Mouse (Mus musculus): ENCODE measurements around the gene Sirt6.

Gene Sirt6

DNA sequence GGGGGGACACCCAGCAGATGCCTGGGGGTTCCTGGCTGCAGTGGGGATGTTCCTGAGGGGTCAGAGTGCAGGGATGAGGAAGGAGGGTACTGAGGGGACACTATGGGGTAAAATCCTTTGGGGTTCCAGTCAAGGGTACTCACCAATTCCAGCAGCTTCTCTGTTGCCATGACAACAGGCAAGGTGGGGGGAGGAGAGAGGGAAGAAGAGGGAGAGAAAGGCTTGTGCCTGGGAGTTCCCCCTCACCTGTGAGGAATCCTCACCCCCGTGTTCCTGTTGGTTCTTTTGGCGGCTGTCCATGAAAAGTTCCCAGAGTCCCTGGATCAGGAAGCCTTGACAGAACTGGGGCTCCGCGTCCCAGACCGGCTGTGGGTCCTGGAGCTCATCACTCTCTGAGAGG is 32.0 kb downstream of the Sirt6 start:
- no peak for ATAC-seq (ENCODE audit: low TSS enrichment)

GRCm38 (mm10) chr10:81593935-81594334 is 33.7 kb downstream of the Sirt6 start:
- no peak for ATAC-seq (ENCODE audit: low TSS enrichment)

DNA sequence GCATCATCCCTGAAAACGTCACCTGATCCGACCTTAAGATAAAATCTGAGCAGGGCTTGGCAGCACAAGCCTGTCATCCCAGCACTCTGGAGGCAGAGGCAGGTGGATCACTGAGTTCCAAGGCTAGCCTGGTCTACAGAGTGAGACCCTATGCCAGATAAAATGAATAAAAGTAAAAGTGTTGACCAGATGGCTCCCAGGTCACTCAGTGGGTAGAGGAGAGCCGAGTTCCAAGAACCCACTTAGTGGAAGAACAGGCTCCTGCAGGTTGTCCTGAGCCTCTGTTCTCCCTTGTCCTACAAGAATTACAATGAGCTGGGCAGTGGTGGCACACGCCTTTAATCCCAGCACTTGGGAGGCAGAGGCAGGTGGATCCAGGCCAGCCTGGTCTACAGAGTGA is 34.4 kb downstream of the Sirt6 start:
- ATAC-seq (ENCODE audit: low TSS enrichment), result no peak

- no peak for ATAC-seq (ENCODE audit: low TSS enrichment)
Measured at GRCm38 (mm10) chr10:81592631-81593030, 35.0 kb downstream of the Sirt6 start.

DNA sequence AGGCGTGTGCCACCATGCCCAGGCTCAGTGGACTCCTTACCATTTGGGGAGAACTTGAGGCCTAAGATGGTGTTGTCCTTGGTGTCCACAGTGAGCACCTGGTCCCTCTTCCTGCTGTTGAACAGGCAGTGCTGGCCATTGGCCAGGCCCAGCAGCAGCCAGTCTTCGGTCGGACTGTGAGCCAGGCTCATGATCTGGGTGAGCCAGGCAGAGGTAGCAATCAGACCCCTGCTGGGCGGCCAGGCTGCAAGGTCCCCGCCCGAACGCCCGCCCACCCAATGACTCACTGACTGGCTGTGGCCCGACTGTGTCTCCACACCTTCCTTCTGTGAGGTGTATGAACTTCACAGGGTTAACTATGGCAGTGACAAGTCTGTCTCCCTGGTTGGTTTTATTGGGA is 35.8 kb downstream of the Sirt6 start:
- no peak for ATAC-seq (ENCODE audit: low TSS enrichment)

DNA sequence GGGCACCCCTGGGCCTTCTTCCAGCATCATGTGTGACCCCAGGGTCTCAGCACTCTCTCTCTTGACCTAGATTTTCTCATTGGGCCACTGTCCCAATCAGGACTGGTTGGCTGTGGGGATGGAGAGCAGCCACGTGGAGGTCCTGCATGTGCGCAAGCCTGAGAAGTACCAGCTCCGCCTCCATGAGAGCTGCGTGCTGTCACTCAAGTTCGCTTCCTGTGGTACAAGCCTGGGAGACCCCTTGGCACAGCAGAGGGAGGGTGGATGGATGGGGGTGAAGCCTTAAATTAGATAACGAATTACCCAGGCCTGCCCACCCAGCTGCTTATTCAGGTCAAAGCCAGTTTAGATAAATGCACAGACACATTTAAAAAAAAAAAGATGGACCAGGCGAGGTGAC is 38.9 kb downstream of the Sirt6 start:
- no peak for ATAC-seq (ENCODE audit: low TSS enrichment)

- ATAC-seq (ENCODE audit: low TSS enrichment), result no peak
Measured at GRCm38 (mm10) chr10:81583347-81583746, 44.2 kb downstream of the Sirt6 start.

DNA sequence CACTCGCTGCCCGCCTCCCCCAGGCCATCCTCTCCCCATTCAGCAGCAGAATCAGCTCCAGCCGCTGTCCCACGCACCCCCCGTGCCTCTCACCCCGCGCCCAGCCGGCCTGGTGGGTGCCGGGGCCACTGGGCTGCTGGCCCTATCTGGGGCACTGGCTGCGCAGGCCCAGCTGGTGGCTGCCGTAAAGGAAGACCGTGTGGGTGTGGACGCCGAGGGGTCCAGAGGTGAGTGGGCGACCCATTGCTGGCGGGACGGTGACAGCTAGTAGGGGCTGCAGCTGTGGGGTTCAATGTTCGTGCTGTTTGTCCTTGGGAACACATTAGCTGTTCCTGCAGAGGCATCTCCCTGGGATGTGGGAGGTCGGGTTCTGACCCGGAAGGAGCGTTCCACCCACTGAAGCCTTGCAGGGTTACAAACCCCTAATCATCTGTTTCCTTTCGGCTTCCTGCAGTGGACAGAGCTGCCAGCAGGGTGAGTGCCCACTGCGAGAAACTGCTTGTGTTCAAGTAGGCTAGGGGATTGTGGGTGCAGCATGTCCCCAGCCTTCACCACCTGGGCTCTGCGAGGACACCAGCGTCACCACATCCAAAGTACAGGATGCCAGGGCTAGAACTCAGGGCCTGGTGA is 47.0 kb downstream of the Sirt6 start:
- ATAC-seq (ENCODE audit: low TSS enrichment), result no peak

GRCm38 (mm10) chr10:81579967-81580366 is 47.6 kb downstream of the Sirt6 start:
- ATAC-seq (ENCODE audit: low TSS enrichment), result no peak

DNA sequence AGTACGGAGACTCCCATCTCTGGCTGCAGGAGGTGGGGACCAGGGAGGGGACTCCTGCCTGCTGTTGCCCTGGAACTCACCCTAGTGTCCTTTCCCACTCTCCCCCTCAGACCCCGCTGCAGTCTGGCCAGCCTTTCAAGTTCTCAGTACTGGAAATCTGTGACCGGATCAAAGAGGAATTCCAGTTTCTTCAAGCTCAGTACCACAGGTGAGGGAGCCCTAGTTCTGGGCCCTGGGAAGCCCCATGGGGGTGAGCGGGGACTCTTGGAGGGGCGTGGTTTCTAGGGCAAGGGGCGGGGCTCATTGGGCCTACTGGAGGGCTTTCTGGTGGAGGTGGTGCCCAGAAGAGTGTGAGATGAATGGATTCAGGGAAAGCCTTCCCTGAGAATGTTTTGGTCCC is 51.9 kb downstream of the Sirt6 start:
- no peak for ATAC-seq (ENCODE audit: low TSS enrichment)

- no peak; the same call in 1 of the 2 replicates for ATAC-seq (ENCODE audit: low TSS enrichment)
Measured at GRCm38 (mm10) chr10:81575208-81575631, 52.4 kb downstream of the Sirt6 start.

DNA sequence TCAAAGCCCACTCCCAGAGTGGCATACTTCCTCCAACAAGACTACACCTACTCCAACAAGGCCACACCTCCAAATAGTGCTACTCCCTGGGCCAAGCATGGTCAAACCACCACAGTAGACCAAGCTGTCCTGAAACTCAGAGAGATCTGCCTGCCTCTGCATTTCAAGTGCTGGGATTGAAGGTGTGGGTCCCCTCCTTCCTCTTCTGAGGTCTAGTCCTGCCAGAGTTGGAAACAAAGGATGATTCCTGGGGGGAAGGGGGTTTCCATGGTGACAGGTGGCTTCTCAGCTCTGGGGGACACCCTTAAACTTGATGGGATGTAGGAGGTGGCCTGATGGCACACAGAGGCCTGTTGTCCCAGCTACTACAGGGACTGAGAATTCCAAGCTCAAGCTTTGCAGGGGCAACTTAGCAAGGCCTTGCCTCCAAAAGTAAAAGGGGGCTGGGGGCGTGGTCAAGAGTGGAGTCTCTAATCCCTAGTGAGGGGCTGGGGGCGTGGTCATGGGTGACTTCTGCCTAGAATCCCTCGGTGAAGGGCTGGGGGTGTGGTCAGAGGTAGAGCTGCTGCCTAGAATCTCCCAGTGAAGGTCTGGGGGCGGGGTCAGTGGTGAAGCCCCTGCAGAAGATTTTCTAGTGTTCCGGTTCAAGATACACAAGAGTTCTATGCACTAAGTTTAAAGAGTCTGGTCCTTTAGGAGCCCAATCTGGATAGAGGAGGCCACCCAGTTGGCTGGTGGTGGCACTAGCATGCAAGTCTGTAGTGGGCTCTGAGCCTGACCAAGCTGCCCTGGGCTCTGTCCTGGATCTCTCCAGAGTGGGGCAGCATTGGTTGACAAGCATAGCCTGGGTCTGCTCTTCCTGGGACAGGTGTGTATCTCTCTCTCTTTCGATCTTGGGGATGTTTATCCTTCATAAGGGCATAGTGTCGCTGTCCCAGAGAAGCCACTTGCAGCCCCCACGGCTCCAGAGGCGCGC is 53.2 kb downstream of the Sirt6 start, which contains the start of gene Tle2:
Gene Tle2, plus strand, starts transcription at position 481 of the 976 bp plus-strand sequence.
- ATAC-seq (ENCODE audit: low TSS enrichment), result no peak

- no peak for ATAC-seq (ENCODE audit: low TSS enrichment)
Measured at GRCm38 (mm10) chr10:81572975-81573374, 54.6 kb downstream of the Sirt6 start.

DNA sequence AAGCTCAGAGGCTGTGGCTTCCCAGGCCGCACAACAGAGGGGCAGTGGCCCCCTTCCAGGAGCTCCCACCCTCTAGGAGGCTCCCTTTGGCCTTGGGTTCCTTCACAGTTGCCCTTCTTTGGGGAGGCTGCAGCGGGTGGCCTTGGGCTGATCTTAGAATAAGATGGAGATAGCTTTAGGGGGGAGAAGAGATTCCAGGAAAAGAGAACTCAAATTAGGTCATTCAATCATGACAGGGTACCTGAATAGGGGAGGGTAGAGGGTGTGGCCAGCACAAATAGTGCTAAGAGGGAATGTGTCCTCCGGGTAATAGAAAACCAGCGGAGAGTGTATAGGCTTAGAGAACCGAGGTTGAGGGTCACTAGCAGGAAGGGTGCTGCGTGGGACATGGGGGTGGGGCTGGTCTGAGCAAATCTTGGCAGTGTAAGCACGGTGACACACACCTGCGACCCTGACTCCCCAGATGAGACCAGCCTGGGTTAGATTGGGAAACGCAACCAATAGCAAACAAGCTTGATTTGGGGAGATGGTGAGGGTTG is 55.4 kb downstream of the Sirt6 start:
- no peak for ATAC-seq (ENCODE audit: low TSS enrichment)
